Mouse (Mus musculus) MEL (cell line): Measurements from ENCODE around the gene Plekhg2. TPM values are rescaled to one million over a fixed set of nuclear protein-coding genes. Genes with fewer than 3 reads are reported as not detected.

Experiments used
- DNase-seq: peaks from one replicate; pipeline ENCODE4 v3.0.0; 2011; ENCODE audit warnings: low read depth, low spot score
- H3K27ac ChIP-seq: 2 replicates; pipeline ENCODE4 v1.5.1; 2012; ENCODE audit warnings: low read depth, mild to moderate bottlenecking, control low read depth, low read length, moderate library complexity; ENCODE audit not compliant: control insufficient read depth
- H3K27me3 ChIP-seq, 2 experiments: fragments of 150-350 bp in 1 of 2; sonication (generic) in 1 of 2; 2 replicates each; pipeline ENCODE4 v1.6.1; 2012; ENCODE audit warnings: low read length in 2 of 2, mild to moderate bottlenecking in 2 of 2, improper control_type of control experiment in 1 of 2, moderate library complexity in 1 of 2; ENCODE audit not compliant: insufficient read depth in 2 of 2, control insufficient read depth in 1 of 2
- H3K36me3 ChIP-seq, 2 experiments: 2 replicates each; pipeline ENCODE4 v1.6.1; 2012 to 2014; ENCODE audit warnings: low read length in 2 of 2, improper control_type of control experiment in 1 of 2, inconsistent platforms in 1 of 2, mild to moderate bottlenecking in 1 of 2; ENCODE audit not compliant: insufficient read depth in 2 of 2, control insufficient read depth in 1 of 2
- H3K4me1 ChIP-seq, 2 experiments: fragments of 150-350 bp in 1 of 2; sonication (generic) in 1 of 2; 2 replicates each; pipeline ENCODE4 v1.6.1; 2012; ENCODE audit warnings: low read length in 2 of 2, improper control_type of control experiment in 1 of 2, mild to moderate bottlenecking in 1 of 2; ENCODE audit not compliant: insufficient read depth in 2 of 2, control insufficient read depth in 1 of 2
- H3K4me3 ChIP-seq, 2 experiments: fragments of 150-350 bp in 1 of 2; sonication (generic) in 1 of 2; 2 replicates each; pipeline ENCODE4 v1.5.1; 2012; ENCODE audit warnings: low read depth in 2 of 2, low read length in 2 of 2, mild to moderate bottlenecking in 2 of 2, moderate library complexity in 2 of 2, control low read depth in 1 of 2, improper control_type of control experiment in 1 of 2; ENCODE audit not compliant: control insufficient read depth in 1 of 2, insufficient read depth in 1 of 2
- H3K79me2 ChIP-seq: 2 replicates; pipeline ENCODE4 v1.6.1; 2012; ENCODE audit warnings: mild to moderate bottlenecking, low read length, moderate library complexity; ENCODE audit not compliant: control insufficient read depth, poor library complexity, insufficient read depth
- H3K9ac ChIP-seq: 2 replicates; pipeline ENCODE4 v1.6.1; 2012; ENCODE audit warnings: low read depth, mild to moderate bottlenecking, control low read depth, low read length, moderate library complexity; ENCODE audit not compliant: control insufficient read depth, poor library complexity, severe bottlenecking
- H3K9me3 ChIP-seq: fragments of 150-350 bp; sonication (generic); replicated peaks from 2 replicates; pipeline ENCODE4 v1.6.1; 2012; ENCODE audit warnings: mild to moderate bottlenecking, low read length, improper control_type of control experiment, moderate library complexity; ENCODE audit not compliant: insufficient read depth
- BHLHE40 ChIP-seq: IDR thresholded peaks from 2 replicates; pipeline ENCODE4 v1.6.1; 2012; ENCODE audit warnings: low read depth, mild to moderate bottlenecking, inconsistent platforms, low read length, improper control_type of control experiment, borderline replicate concordance
- CHD2 ChIP-seq: IDR thresholded peaks from 2 replicates; pipeline ENCODE4 v1.6.1; 2011; ENCODE audit warnings: low read length, improper control_type of control experiment
- CTCF ChIP-seq, 3 experiments: IDR thresholded peaks in 2 of 3; conservative IDR thresholded peaks in 1 of 3; 2 replicates each; pipeline ENCODE4 v1.5.1; 2011 to 2012; ENCODE audit warnings: low read length in 3 of 3, low read depth in 2 of 3, mild to moderate bottlenecking in 2 of 3, improper control_type of control experiment in 1 of 3, inconsistent platforms in 1 of 3, mixed read lengths in 1 of 3, moderate library complexity in 1 of 3; ENCODE audit not compliant: control insufficient read depth in 1 of 3, insufficient read depth in 1 of 3, poor library complexity in 1 of 3, severe bottlenecking in 1 of 3
- ETS1 ChIP-seq: IDR thresholded peaks from 2 replicates; pipeline ENCODE4 v1.6.1; 2012; ENCODE audit warnings: low read depth, mild to moderate bottlenecking, inconsistent platforms, low read length, improper control_type of control experiment, moderate library complexity
- GABPA ChIP-seq: IDR thresholded peaks from 2 replicates; pipeline ENCODE4 v1.6.1; 2012; ENCODE audit warnings: low read depth, mild to moderate bottlenecking, inconsistent platforms, low read length, improper control_type of control experiment, moderate library complexity
- MAFK ChIP-seq: IDR thresholded peaks from 2 replicates; pipeline ENCODE4 v1.6.1; 2011; ENCODE audit warnings: low read depth, mild to moderate bottlenecking, low read length, improper control_type of control experiment, borderline replicate concordance
- MAX ChIP-seq: IDR thresholded peaks from 2 replicates; pipeline ENCODE4 v1.6.1; 2011; ENCODE audit warnings: low read length, improper control_type of control experiment
- MAZ ChIP-seq: IDR thresholded peaks from 2 replicates; pipeline ENCODE4 v1.6.1; 2012; ENCODE audit warnings: low read depth, mild to moderate bottlenecking, inconsistent platforms, low read length, improper control_type of control experiment
- MYB ChIP-seq: IDR thresholded peaks from 2 replicates; pipeline ENCODE4 v1.6.1; 2011; ENCODE audit warnings: mild to moderate bottlenecking, low read depth, low read length, improper control_type of control experiment
- POLR2A ChIP-seq, 2 experiments: IDR thresholded peaks; 2 replicates each; pipeline ENCODE4 v1.6.1; 2011 to 2012; ENCODE audit warnings: low read length in 2 of 2, mild to moderate bottlenecking in 2 of 2, control low read depth in 1 of 2, improper control_type of control experiment in 1 of 2, low read depth in 1 of 2, moderate library complexity in 1 of 2; ENCODE audit not compliant: control insufficient read depth in 1 of 2, insufficient read depth in 1 of 2, poor library complexity in 1 of 2
- POLR2AphosphoS5 ChIP-seq: IDR thresholded peaks from 2 replicates; pipeline ENCODE4 v1.6.1; 2012; ENCODE audit warnings: low read depth, borderline replicate concordance, mild to moderate bottlenecking, inconsistent platforms, low read length, moderate library complexity, mixed read lengths
- RAD21 ChIP-seq: IDR thresholded peaks from 2 replicates; pipeline ENCODE4 v1.6.1; 2011; ENCODE audit warnings: mild to moderate bottlenecking, low read depth, low read length, improper control_type of control experiment
- TBP ChIP-seq: IDR thresholded peaks from 2 replicates; pipeline ENCODE4 v1.8.0; 2011; ENCODE audit warnings: low read depth, low read length, improper control_type of control experiment
- TCF12 ChIP-seq: IDR thresholded peaks from 2 replicates; pipeline ENCODE4 v1.6.1; 2014; ENCODE audit warnings: low read depth, mild to moderate bottlenecking, inconsistent platforms, low read length, improper control_type of control experiment, moderate library complexity
- USF1 ChIP-seq: IDR thresholded peaks from 2 replicates; pipeline ENCODE4 v1.6.1; 2014; ENCODE audit warnings: low read depth, mild to moderate bottlenecking, inconsistent platforms, low read length, improper control_type of control experiment, moderate library complexity
- ZKSCAN1 ChIP-seq: IDR thresholded peaks from 2 replicates; pipeline ENCODE4 v1.6.1; 2012; ENCODE audit warnings: low read depth, mild to moderate bottlenecking, inconsistent platforms, low read length, improper control_type of control experiment, moderate library complexity
- ZMIZ1 ChIP-seq: IDR thresholded peaks from 2 replicates; pipeline ENCODE4 v1.6.1; 2012; ENCODE audit warnings: low read depth, mild to moderate bottlenecking, inconsistent platforms, low read length, improper control_type of control experiment, moderate library complexity
- ZNF384 ChIP-seq: IDR thresholded peaks from 2 replicates; pipeline ENCODE4 v1.6.1; 2012; ENCODE audit warnings: low read depth, mild to moderate bottlenecking, inconsistent platforms, low read length, improper control_type of control experiment
- polyA plus RNA-seq, 2 experiments: library from polyadenylated mRNA; stranded (reverse) in 1 of 2; unstranded in 1 of 2; fragments of >175 nt in 1 of 2; fragments of >200 nt in 1 of 2; gene quantifications; 2 replicates each; pipeline versions ENCODE4 v1.2.1 to v1.2.4; 2012; ENCODE audit warnings: low replicate concordance in 2 of 2, low read depth in 1 of 2; ENCODE audit not compliant: insufficient read length in 2 of 2, insufficient read depth in 1 of 2, missing spikeins in 1 of 2
- total RNA-seq: library from RNA; depleted of rRNA; stranded (reverse); fragments of 300-350 nt; gene quantifications from 2 replicates; pipeline ENCODE4 v1.2.3, GENCODE M21; 2012

Plekhg2 gene
- total and polyA plus RNA-seq, 3 experiments: 1.1 to 9.2 TPM; not detected in 1

GRCm38 (mm10) chr7:28392429-28393271 is 20.3 kb upstream of the Plekhg2 start, which contains the start of the genes Med29 and Paf1 (continued):
- peak; percentile 91 to 96 for TF ChIP-seq POLR2A (IDR thresholded peaks at IDR 0.05; ENCODE audit: control insufficient read depth in 1 of 2, insufficient read depth in 1 of 2, low read depth in 1 of 2, low read length in 2 of 2, poor library complexity in 1 of 2)
- no peak for TF ChIP-seq CTCF (IDR thresholded peaks at IDR 0.05 in 2 of 3, conservative IDR thresholded peaks at IDR 0.05 in 1 of 3; ENCODE audit: control insufficient read depth in 1 of 3, insufficient read depth in 1 of 3, low read depth in 2 of 3, low read length in 3 of 3, poor library complexity in 1 of 3, severe bottlenecking in 1 of 3)
- peak; percentile 90 for TF ChIP-seq ZMIZ1
- no peak for TF ChIP-seq BHLHE40

GRCm38 (mm10) chr7:28390331-28390730 is 17.9 kb upstream of the Plekhg2 start:
- DNase-seq: no peak
- Histone ChIP-seq H3K27me3 (no peaks in the 10 kb centered on the region), H3K4me3 (no peak overlapping the region)
- TF ChIP-seq MYB (no peak), BHLHE40 (no peak), RAD21 (no peak), ZKSCAN1 (no peak), CTCF (IDR thresholded peaks at IDR 0.05 in 2 of 3, conservative IDR thresholded peaks at IDR 0.05 in 1 of 3; ENCODE audit: control insufficient read depth in 1 of 3, insufficient read depth in 1 of 3, low read depth in 2 of 3, low read length in 3 of 3, poor library complexity in 1 of 3, severe bottlenecking in 1 of 3) (no peak), CHD2 (no peak), MAZ (no peak), TCF12 (no peak), POLR2AphosphoS5 (no peak), ETS1 (no peak), GABPA (no peak), TBP (no peak), ZMIZ1 (no peak), ZNF384 (no peak), MAX (no peak), MAFK (no peak), USF1 (no peak)
- TF ChIP-seq, all 39 proteins: peak for 0
- peaks cover 0 to 4% of the 10 kb centered on the region in 2 experiments; a peak in 1 of 4 replicates for H3K4me1 ChIP-seq
- no peak overlapping the region for H3K9ac ChIP-seq
- peaks cover 19% of the 10 kb centered on the region for H3K79me2 ChIP-seq
- H3K36me3 ChIP-seq: peaks cover 0 to 4% of the 10 kb centered on the region in 2 experiments; a peak in 1 of 4 replicates
- H3K27ac ChIP-seq: no peak overlapping the region
- no peaks in the 10 kb centered on the region for H3K9me3 ChIP-seq
